Mouse (Mus musculus) liver, adult 2 months (tissue): ENCODE measurements around the gene Gm38392.

Experiments used
- CTCF ChIP-seq: fragments of 200-500 bp; IDR thresholded peaks from 2 replicates; pipeline ENCODE4 v1.5.1; 2011; ENCODE audit warnings: low read depth, low read length, control low read depth
- POLR2A ChIP-seq: fragments of 200-500 bp; IDR thresholded peaks from 2 replicates; pipeline ENCODE4 v1.6.1; 2011; ENCODE audit warnings: low read length, control low read depth; ENCODE audit not compliant: insufficient read depth; ENCODE audit errors: extremely low read depth

- TF ChIP-seq CTCF, result no peak
- TF ChIP-seq POLR2A, result no peak
These were observed 81.8 kb downstream of the Gm38392 start for GRCm38 (mm10) chr3:88205176-88205562.
